Mouse (Mus musculus) midbrain, embryonic 11.5 days (tissue): ENCODE results near the gene Nav3. TPM values are rescaled to one million over a fixed set of nuclear protein-coding genes. Genes with fewer than 3 reads are reported as not detected.
"Not testable (repeated sequence)": the region's sequence is repeated elsewhere in the genome, so short reads cannot be mapped to it uniquely, and the experiment has no call there.

ENCODE experiments used
- ATAC-seq: fragments of 200-750 bp; cut with Nextera tagmentation; 2 replicates; pipeline ENCODE4 v1.8.0; 2017; ENCODE audit warnings: moderate TSS enrichment, moderate library complexity; ENCODE audit not compliant: low FRiP score
- DNase-seq: peaks from one replicate; pipeline ENCODE4 v3.0.0; 2015; ENCODE audit warnings: low spot score; ENCODE audit errors: missing footprints
- H3K27ac ChIP-seq: fragments of 300-500 bp; sonication (generic); 2 replicates; pipeline ENCODE4 v1.5.1; 2014; ENCODE audit warnings: low read depth, low read length
- H3K27me3 ChIP-seq: fragments of 300-500 bp; sonication (generic); 2 replicates; pipeline ENCODE4 v1.6.1; 2014; ENCODE audit warnings: mild to moderate bottlenecking, low read length, moderate library complexity, mixed read lengths; ENCODE audit not compliant: control insufficient read depth, insufficient read depth
- H3K36me3 ChIP-seq: fragments of 300-500 bp; sonication (generic); 2 replicates; pipeline ENCODE4 v1.6.1; 2014; ENCODE audit warnings: mild to moderate bottlenecking, low read length, moderate library complexity, mixed read lengths; ENCODE audit not compliant: control insufficient read depth, insufficient read depth
- H3K4me1 ChIP-seq: fragments of 300-500 bp; sonication (generic); 2 replicates; pipeline ENCODE4 v1.6.1; 2014; ENCODE audit warnings: low read length; ENCODE audit not compliant: control insufficient read depth, insufficient read depth
- H3K4me2 ChIP-seq: fragments of 300-500 bp; sonication (generic); 2 replicates; pipeline ENCODE4 v1.6.1; 2014; ENCODE audit warnings: mild to moderate bottlenecking, moderate library complexity
- H3K4me3 ChIP-seq: fragments of 300-500 bp; sonication (generic); 2 replicates; pipeline ENCODE4 v1.5.1; 2014; ENCODE audit warnings: low read depth, low read length
- H3K9ac ChIP-seq: fragments of 300-500 bp; sonication (generic); 2 replicates; pipeline ENCODE4 v1.6.1; 2014; ENCODE audit warnings: low read length
- H3K9me3 ChIP-seq: fragments of 300-500 bp; sonication (generic); 2 replicates; pipeline ENCODE4 v1.6.1; 2016; ENCODE audit warnings: low read length; ENCODE audit not compliant: control insufficient read depth
- WGBS: fragments of 180-500 bp; shearing (Covaris S2); extraction: QIAGEN DNeasy Blood & Tissue Kit; methylation state at CpG from one replicate; pipeline ENCODE4 v1.1.7; 2014; 5-methylcytosine and 5-hydroxymethylcytosine counted together
- polyA plus RNA-seq: library from polyadenylated mRNA; unstranded; fragments of >200 nt; fragmentation: Nextera tagmentation; extraction: Ambion mirVana; gene quantifications from 2 replicates; pipeline ENCODE4 v1.2.1, GENCODE M21; 2014

The Nav3 gene
- polyA plus RNA-seq, 1 experiment from 2014 or later: 7.9 TPM

- Histone ChIP-seq H3K4me2 (no peak overlapping the region), H3K27ac (no peak overlapping the region), H3K9me3 (no peaks in the 10 kb centered on the region), H3K36me3 (no peaks in the 10 kb centered on the region), H3K27me3 (no peaks in the 10 kb centered on the region), H3K4me1 (no peaks in the 10 kb centered on the region), H3K9ac (no peak overlapping the region), H3K4me3 (no peak overlapping the region)
- DNase-seq: no peak
- 66% methylated on average over 1 of the region's 1 CpGs for WGBS
- ATAC-seq: no peak
Observed at GRCm38 (mm10) chr10:110085903-110086302, 370.1 kb downstream of the Nav3 start.

- DNase-seq: peak; percentile 97
- Histone ChIP-seq H3K9ac (no peak overlapping the region), H3K4me1 (no peaks in the 10 kb centered on the region), H3K4me2 (no peak overlapping the region), H3K27me3 (no peaks in the 10 kb centered on the region), H3K36me3 (no peaks in the 10 kb centered on the region), H3K9me3 (no peaks in the 10 kb centered on the region), H3K4me3 (no peak overlapping the region), H3K27ac (no peak overlapping the region)
- peak; percentile 64; the same call in 1 of the 2 replicates for ATAC-seq
- 5% methylated on average over 5 of the region's 5 CpGs for WGBS
Observed at GRCm38 (mm10) chr10:110085156-110085555, 370.8 kb downstream of the Nav3 start.

GRCm38 (mm10) chr10:110076575-110076974, 379.4 kb downstream of the Nav3 start:
- ATAC-seq: no peak
- Histone ChIP-seq H3K9ac (no peak overlapping the region), H3K9me3 (no peaks in the 10 kb centered on the region), H3K36me3 (no peaks in the 10 kb centered on the region), H3K4me2 (no peak overlapping the region), H3K27me3 (no peaks in the 10 kb centered on the region), H3K4me1 (no peaks in the 10 kb centered on the region), H3K4me3 (no peak overlapping the region), H3K27ac (no peak overlapping the region)
- WGBS: 86% methylated on average over 5 of the region's 5 CpGs
- peak; percentile 54 for DNase-seq

- no peak overlapping the region for H3K27ac ChIP-seq
- DNase-seq (no peak), ATAC-seq (no peak)
- H3K4me3 ChIP-seq: no peak overlapping the region
- H3K27me3 ChIP-seq: no peaks in the 10 kb centered on the region
- no peaks in the 10 kb centered on the region for H3K4me1 ChIP-seq
- 93% methylated on average over 8 of the region's 8 CpGs for WGBS
- H3K9ac ChIP-seq: no peak overlapping the region
- H3K9me3 ChIP-seq: no peaks in the 10 kb centered on the region
- no peak overlapping the region for H3K4me2 ChIP-seq
- H3K36me3 ChIP-seq: no peaks in the 10 kb centered on the region
Observed at GRCm38 (mm10) chr10:110072355-110072754, 383.6 kb downstream of the Nav3 start.

DNA sequence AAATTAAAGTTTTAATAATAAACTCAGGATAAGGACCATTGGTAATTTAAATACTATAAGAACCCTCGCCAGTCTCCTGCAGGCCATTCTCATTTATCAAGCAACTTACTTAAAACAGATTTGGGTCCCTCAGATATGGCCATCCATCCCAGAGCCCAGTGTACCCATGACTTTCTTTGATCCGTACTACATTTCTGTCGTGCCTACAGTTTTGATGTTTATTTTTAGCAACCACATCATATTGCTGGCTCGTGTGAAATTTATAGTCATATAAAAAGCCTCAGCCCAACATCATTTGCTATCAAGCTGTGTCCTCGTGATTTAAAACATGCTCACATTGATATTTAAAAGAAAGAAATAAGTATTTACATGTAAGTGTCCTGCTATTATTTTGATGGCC, 394.8 kb downstream of the Nav3 start:
- Histone ChIP-seq H3K4me1 (no peaks in the 10 kb centered on the region), H3K9me3 (no peaks in the 10 kb centered on the region), H3K27me3 (no peaks in the 10 kb centered on the region), H3K4me2 (no peak overlapping the region), H3K36me3 (no peaks in the 10 kb centered on the region), H3K27ac (no peak overlapping the region), H3K9ac (no peak overlapping the region), H3K4me3 (no peak overlapping the region)
- 88% methylated on average over 5 of the region's 5 CpGs for WGBS
- no peak for ATAC-seq
- DNase-seq: no peak

- Histone ChIP-seq H3K4me2 (no peak overlapping the region), H3K36me3 (no peaks in the 10 kb centered on the region), H3K27me3 (no peaks in the 10 kb centered on the region), H3K4me1 (no peaks in the 10 kb centered on the region), H3K9ac (no peak overlapping the region), H3K4me3 (no peak overlapping the region), H3K9me3 (no peaks in the 10 kb centered on the region), H3K27ac (no peak overlapping the region)
- WGBS: 83% methylated on average over 4 of the region's 4 CpGs
- DNase-seq (no peak), ATAC-seq (no peak)
Observed at GRCm38 (mm10) chr10:110037547-110037946, 418.5 kb downstream of the Nav3 start.

GRCm38 (mm10) chr10:110034582-110035099, 421.4 kb downstream of the Nav3 start:
- Histone ChIP-seq H3K27ac (no peak overlapping the region), H3K27me3 (no peaks in the 10 kb centered on the region), H3K4me1 (no peaks in the 10 kb centered on the region), H3K4me3 (no peak overlapping the region), H3K36me3 (no peaks in the 10 kb centered on the region), H3K4me2 (no peak overlapping the region), H3K9ac (no peak overlapping the region), H3K9me3 (no peaks in the 10 kb centered on the region)
- ATAC-seq: no peak
- WGBS: 91% methylated on average over 7 of the region's 7 CpGs
- no peak for DNase-seq

GRCm38 (mm10) chr10:110024897-110025296, 431.1 kb downstream of the Nav3 start:
- not testable (repeated sequence) for H3K27me3 ChIP-seq, H3K4me3 ChIP-seq, ATAC-seq, H3K4me2 ChIP-seq, DNase-seq, H3K4me1 ChIP-seq, H3K9ac ChIP-seq, H3K9me3 ChIP-seq, H3K36me3 ChIP-seq, H3K27ac ChIP-seq
- WGBS: 64% methylated on average over 2 of the region's 2 CpGs

- ATAC-seq: no peak
- 89% methylated on average over 3 of the region's 3 CpGs for WGBS
- H3K4me1 ChIP-seq: no peaks in the 10 kb centered on the region
Observed at GRCm38 (mm10) chr10:110022100-110022499, 433.9 kb downstream of the Nav3 start.

More at GRCm38 (mm10) chr10:110022100-110022499, 433.9 kb downstream of the Nav3 start:
- Histone ChIP-seq H3K36me3 (no peaks in the 10 kb centered on the region), H3K27me3 (no peaks in the 10 kb centered on the region), H3K4me2 (no peak overlapping the region), H3K9me3 (no peaks in the 10 kb centered on the region), H3K4me3 (no peak overlapping the region), H3K9ac (no peak overlapping the region), H3K27ac (no peak overlapping the region)
- DNase-seq: no peak
